Mouse (Mus musculus) thymus, postnatal 14 days (tissue): ENCODE results near the gene Fut11.

ENCODE experiments used
- DNase-seq: peaks from one replicate; pipeline ENCODE4 v3.0.0; 2021

Gene Fut11

DNA sequence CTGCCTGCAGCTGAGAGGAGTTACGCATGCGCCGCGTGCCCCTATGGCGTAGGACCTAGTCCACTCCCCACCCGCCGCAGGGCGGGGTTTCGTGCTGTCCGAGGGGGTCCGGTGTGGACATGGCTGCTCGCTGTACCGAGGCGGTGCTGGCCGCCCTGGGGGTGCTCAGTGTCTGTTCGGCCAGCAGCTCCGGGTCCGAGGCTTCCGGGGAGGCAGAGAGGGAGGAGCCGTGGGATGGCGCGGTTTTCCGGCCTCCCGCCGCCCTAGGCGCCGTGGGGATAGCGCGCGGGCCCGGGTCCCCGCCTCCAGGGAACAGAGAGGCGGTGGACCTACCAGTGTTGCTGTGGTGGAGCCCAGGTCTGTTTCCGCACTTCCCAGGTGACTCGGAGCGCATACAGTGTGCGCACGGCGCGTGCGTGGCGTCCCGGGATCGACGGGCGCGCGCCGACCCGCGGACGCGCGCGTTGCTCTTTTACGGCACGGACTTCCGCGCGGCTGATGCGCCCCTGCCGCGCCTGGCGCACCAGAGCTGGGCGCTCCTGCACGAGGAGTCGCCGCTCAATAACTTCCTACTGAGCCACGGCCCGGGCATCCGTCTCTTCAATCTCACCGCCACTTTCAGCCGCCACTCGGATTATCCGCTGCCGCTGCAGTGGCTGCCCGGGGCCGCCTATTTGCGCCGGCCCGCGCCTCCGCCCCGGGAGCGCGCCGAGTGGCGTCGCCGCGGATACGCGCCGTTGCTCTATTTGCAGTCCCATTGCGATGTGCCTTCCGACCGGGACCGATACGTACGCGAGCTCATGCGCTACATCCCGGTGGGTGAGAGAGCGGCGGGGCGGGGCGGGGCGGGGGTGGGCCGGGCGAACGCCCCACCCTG, at the start of gene Fut11:
TSS of gene Fut11 (plus strand) at position 85 of the 877 bp plus-strand sequence.
- peak; percentile 82 for DNase-seq

DNA sequence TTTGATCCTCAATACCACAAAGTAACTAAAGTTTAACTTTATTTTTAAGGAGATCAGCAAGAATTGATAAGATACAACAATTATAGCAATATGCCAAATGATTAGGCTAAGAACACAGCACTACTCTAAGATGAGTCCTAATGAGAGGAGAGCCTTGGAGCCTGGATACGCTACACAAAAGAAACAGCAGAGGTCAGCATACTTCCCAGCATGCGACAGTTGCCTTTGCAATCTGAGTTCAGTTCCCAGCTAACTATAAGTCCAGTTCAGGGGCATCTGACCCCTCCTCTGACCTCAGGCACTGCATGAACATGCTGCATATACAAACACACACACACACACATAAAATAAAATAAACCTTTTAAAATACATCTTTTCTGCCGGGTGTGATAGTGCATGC, 49.2 kb upstream of the Fut11 start:
- DNase-seq, result no peak

DNA sequence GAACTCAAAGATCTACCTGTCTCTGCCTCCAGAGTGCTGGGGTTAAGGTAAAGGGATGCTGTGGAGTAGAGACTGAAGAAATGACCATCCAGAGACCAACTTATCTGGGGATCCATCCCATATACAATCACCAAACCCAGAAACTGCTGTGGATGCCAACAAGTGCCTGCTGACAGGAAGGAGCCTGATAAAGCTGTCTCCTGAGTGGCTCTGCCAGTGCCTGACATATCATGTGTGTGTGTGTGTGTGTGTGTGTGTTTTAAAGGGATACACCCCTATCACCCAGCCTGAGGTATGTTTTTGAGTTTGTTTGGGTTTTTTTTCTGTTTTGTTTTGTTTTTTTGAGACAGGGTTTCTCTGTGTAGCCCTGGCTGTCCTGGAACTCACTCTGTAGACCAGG, 48.4 kb upstream of the Fut11 start:
- DNase-seq, result no peak

DNA sequence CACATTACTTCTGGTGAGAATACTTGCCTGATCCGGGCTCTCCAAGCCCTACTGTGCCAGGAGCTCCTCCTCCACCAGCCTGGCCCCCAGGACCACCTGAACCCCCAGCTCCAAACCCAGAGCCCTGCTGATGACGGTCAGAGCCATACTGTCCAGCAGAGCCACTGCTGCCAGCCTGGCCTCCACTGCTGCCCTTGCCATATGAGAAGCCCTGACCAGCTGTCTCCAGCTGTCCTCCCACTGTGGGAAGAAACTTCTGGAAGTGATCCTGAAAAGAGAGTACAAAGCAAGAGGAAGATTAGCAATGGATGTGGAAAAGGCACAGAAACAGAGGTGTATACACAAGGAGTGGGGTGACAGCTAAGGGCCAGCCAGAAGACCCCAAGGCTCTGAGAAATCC, 43.8 kb upstream of the Fut11 start:
- DNase-seq, result no peak

DNA sequence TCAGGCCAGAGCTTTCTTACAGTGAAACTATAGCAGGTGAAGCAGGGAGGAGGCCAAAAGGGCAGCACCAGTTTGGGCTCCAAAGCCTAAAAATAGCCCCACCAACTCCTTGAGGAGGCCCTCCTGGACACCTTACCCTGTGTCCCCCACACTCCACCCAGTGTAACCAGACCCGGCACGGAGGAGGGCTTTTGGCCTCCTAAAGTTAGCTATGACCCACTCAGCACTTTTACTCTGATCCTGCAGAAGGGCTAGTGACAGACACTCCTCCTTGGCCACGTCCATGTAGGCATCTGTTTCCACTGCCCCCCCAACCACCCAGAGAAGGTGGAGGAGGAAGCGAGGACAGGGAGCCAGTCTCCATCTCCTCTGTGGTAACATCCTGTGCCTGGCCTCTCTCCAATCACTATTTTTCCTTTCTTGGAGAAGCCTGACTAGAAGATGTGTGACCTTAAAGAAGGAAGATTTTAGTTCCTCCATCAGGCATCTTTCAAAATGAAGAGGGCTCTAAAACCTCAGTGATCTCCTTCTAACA, 43.0 kb upstream of the Fut11 start:
- DNase-seq, result no peak

DNA sequence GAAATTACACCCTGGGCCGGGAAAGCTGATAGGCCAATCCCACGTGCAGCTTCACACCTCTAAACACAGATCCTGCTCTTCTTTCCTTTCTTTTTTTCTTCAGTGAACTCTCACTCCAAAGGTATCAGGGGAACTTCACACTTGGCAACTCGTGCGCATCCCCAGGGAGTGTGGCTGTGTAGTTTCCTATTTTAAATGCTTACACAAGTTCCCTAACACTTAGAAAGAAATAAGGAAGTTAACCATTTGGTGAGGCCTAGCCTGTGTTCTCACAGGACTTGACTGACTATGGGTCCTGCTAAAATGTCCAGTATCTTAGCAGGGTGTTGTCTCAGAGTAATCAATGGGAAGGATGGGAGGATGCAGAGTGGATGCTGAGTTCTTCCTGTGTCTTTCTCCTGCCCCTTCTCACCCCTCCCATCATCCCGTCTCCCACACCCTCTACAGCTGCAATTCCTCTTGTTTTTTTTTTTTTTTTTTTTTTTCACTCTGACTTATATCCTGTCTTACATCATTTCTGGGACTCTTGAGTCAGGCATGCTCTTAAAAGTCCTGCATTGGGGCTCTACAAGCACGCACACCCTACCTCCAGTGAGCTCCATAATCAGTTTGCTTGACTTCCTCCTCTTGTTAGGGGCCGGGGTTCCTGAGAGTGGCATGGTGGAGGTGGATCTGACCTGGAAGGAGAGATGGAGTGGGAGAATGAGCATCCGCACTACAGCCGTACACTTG, 39.9 kb upstream of the Fut11 start:
- DNase-seq, result no peak

DNA sequence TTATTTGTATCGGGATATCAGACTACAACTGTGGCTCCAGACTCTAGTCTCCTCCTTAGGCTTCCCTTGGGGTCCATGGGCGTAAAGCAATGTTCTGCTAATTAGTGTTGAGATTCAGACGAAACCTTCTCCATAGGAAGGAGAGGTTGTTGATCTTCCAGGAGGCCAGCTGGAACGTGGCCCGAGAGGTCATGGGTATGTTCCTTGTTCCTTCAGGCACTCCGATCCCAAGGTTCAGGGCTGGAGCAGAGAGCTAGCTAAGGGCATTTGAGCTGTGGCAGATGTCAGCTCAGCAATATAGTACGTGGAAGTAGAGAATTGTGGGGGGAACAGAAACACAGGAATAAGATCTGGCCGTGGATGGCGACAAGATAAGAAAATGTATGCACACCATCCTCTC, 39.0 kb upstream of the Fut11 start:
- DNase-seq, result no peak

DNA sequence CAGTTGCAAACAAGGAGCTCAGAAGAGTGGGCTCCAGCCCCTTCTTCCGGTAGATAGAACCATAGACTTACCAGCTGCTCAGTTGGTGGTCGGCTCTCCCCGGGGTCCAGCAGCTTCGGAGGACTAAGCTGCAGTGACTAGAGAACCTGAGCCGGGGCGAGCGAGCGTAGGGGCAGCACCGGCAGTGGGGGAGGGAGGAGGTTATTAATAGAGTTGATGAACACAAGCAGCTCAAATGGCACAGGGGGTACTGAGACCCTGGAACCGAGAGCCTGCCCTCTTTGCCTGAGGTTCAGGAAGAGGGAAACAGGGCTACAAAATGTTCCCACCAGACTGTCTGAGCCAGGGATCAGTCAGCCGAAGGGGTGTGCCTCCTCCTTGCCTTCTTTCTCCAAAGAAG, 38.4 kb upstream of the Fut11 start, which contains the start of gene Myoz1:
TSS of gene Myoz1 (minus strand) at position 180 of the 400 bp plus-strand sequence.
- DNase-seq, result no peak

DNA sequence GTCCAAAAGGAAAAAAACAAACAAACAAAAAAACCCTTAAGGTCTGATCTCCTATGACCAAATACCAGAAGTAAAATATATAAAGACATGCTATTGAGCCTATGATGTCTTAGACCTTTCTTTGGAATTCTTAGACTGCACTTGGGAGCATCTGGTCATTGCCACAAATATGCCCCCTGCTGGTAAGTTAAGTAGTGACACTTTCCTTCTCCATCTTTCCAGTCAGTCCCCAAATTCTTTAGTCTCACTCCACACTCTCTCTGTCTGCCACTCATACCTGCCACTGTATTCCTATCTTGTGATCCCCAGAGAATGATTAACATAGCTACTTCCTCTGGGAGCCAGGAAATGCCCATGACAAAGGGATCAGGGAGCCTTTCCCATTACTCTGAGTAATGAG, 36.4 kb upstream of the Fut11 start:
- peak; percentile 46 for DNase-seq

DNA sequence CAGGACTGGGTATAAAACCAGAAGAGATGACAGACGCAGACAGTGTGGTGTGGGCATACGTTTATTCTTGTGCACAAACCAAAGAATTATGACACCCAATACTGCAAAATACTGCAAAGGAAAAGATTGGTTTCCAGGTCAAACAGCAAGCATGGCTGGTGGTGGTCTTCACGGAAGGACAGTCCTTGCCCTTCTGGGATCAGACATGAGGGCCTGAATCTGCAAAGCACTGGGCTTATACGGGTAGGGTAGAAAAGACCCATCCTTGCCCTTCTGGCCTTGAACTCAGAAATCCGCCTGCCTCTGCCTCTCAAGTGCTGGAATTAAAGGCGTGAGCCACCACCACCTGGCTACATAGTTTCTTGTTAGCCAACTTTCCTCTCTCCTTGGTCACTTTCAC, 35.9 kb upstream of the Fut11 start:
- DNase-seq, result no peak

DNA sequence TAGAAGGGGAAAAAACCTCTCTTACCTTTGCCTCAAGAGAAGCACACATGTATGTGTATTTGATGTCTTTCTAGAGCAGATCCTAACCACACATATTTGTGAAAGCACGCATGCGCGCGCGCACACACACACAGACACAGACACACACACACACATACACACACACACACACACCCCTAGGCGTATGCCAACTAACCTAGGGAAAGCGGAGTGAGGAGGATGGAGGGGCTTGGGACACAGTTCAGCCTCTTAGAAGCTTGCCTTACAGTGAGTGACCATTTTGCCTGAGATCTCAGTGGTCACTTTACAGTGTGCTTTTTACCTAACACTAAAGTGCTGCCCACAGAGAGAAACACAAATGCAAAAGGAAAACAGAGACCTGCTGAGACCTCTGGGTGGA, 35.1 kb upstream of the Fut11 start:
- DNase-seq, result no peak

DNA sequence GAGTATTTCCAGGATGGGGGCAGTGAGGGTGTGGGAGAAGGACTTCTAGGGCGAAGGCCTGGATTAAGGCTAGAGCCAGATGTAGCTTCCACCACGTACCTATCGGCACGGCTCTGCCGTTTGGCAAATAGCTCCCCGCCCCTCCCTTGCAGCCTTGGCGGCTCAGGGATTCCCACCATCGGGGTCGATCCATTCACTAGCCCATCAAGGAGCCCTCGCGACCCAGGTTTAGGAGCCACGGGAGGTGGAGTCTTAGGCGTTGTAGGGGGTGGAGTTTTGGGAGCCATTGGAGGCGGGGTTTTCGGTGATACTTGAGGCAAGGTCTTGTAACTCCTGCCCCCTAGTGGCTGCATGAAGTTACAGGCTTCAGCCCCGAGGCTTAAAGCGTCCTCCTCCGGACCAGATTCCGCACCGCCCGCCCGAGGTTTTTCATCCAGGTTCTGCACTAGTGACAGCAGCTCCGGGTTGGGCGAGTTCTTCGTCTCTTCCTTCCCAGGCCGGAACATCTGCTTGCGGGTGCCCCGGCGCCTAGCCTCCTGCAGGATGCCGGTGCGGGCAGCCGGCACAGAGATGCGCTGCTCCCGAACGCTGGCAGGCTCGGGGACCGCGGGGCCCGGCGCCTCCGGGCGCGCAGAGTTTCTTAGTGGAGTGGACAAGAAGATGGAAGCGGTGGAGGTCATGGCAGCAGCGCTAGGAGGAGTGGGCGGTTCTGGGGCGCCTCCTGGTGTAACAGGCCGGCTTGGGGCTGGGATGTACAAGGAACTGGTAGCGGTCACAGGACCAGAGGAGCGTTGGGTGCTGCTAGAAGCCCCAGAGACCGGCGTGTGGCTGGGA, 33.7 kb upstream of the Fut11 start:
- DNase-seq, result peak; percentile 94

DNA sequence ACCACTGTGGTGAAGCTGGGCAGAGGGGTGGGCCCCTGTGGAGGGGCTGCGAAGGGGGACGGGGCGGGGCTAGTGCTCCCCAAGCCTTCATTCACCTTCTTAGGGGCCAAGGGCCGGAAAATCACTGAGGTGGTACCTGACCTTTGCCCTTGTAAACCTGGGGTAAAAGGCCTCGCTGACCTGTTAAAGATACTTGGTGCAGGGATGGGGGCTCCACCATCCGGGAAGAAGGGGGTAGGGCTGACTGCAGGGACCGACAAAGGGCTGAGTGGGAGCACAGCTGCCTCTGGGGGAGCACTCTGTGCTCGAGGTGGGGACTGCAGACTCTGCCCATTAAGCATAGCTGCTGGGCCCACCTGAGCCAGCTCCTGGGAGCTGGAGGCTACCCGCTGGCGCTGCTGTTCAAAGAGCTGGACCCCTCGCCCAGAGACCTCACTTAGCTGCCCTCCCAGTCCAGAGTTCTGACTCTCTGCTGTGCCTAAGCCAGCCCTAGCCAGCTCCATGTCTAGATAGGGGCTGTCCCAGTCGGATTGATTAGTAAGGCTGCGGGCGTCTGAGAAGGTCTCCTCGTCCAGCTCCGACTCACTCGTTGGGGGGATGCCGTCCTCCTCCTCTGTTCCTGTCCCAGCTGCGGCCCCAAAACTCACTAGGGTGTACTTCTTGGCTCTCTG, 33.0 kb upstream of the Fut11 start:
- no peak for DNase-seq

DNA sequence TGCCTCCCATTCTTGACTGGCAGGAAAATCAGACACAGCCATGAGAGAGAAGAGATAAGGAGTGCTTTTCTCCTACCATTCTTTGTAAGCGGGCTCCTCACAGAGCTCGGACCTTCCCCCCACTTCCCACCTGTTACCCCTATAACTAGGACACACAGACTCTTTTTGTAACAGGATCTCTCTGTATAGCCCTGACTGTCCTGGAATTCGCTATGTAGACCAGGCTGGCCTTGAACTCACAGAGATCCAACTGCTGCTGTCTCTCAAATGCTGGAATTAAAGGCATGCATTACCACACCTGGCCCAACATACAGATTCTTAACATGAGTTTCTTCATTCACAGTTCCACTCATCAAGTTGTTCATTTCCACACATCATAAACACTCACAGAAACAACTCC, 32.0 kb upstream of the Fut11 start:
- DNase-seq, result no peak

DNA sequence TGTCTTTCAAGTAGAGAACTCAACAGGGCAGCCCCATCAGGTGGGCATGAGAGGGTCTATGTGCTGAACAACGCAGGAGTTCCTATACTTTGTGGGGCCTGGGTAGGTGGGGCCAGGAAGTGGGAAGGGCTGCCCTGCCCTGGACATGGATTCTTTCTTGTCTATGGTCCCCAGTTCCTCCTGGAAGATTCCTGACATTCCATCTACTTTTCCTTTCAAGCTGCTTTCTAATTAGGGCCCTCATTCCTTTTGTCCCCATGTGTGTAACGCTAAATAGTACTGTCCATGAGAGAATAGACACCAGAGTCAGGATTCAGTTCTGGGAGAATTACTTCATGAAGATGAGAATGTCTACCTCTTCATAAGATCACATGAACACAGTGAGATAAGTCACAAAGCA, 31.2 kb upstream of the Fut11 start:
- DNase-seq, result no peak

DNA sequence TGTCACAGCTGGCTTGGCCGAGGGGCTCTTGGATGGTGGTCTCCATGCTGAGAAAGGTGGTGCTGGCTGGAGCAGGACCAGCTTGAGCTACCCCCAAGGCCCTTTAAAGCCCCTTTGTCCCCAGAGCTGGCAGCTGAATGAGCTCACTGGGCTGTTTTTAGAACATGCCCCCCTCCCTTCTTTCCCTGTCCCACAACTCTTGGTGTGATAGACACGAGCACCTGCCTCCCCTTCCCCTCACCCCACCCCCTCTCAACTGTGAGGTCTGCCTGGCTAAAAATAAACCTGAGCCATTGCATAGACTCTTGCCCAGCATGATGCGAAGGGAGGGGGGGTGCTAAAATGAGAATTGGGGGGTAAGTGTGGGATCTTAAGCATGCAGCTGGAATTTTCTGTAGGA, 30.3 kb upstream of the Fut11 start:
- no peak for DNase-seq

DNA sequence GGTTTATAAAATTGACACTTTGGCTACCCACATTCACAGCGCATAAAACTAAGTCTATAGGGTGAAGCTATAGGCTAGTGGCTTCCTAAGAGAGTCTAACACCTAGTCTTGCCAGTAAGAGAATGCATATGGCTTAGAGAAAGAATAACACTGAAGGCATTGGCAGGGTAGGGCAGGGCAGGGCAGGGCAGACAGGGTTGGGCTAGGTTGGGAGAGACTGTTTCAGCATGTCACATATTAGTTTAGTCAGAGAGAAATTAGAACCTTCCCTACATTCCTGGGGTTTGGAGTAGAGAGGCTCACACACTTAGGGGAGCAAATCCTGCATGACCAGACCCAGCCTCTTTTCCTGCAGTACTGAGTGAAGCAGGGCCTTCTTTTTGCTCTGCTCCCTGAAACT, 27.3 kb upstream of the Fut11 start:
- no peak for DNase-seq

DNA sequence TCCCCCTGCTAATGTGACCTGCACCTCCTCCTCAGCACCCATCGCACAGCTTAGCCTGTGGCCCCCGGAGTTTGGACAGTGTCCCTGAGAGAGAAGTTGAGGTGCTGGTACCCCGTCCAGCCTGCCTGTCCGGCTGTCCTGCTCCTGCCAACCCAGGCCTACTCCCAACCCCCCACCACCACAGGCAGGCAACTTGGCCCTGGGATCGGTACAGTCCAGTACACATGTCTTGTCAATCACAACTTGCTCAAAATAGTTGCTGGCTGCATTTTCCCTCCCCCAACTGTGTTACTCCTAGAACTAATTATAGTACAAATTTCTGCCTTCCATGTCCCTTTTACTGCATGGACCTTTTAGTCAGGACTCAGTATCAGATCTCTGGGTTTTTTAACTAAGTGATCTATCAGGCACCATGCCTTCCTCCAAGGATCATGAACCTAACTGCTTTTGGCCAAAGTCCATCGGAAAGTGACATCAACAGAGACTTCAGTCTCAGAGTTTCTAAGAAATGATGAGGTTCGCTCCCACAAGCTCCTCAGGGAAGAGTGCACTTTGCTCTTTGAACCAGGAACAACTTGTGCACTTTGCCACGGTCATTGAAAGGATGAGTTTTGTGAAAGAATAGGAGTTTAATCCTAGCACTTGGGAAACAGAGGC, 26.5 kb upstream of the Fut11 start, which contains the start of gene Synpo2l:
TSS of gene Synpo2l (minus strand) at position 201 of the 657 bp plus-strand sequence.
- no peak for DNase-seq

DNA sequence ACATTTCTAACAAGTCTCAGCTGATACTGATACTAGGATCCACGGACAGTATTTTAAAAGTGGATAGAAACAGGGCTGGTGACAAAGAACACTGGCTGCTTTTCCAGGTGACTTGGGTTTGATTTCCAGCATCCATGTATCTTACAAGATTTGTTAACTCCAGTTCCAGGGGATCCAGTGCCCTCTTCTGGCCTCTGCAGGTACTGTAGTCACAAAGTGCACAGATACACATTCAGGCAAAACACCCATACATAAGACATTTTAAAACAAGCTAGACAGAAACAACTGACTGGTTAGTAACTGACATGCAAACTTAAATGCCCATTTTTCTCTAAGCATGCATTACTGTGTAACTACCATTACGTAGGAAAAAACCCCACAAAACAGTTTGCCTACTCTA, 21.8 kb upstream of the Fut11 start:
- DNase-seq, result peak; percentile 50

DNA sequence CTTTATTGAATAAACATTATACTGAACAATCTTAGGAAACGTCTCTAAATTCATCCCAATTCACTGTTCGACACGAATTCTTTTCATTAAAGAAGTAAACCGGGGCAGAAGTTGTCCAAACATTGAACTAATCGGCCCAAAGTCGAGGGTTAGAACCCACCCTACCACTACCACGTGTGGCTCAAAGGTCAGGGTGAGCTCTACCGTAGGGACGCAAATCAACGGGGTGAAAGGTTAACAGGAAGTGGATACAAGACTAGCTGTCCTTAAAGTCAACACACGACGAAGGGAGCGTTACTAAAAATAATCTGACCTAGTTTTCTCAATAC, 21.1 kb upstream of the Fut11 start:
- DNase-seq, result no peak

DNA sequence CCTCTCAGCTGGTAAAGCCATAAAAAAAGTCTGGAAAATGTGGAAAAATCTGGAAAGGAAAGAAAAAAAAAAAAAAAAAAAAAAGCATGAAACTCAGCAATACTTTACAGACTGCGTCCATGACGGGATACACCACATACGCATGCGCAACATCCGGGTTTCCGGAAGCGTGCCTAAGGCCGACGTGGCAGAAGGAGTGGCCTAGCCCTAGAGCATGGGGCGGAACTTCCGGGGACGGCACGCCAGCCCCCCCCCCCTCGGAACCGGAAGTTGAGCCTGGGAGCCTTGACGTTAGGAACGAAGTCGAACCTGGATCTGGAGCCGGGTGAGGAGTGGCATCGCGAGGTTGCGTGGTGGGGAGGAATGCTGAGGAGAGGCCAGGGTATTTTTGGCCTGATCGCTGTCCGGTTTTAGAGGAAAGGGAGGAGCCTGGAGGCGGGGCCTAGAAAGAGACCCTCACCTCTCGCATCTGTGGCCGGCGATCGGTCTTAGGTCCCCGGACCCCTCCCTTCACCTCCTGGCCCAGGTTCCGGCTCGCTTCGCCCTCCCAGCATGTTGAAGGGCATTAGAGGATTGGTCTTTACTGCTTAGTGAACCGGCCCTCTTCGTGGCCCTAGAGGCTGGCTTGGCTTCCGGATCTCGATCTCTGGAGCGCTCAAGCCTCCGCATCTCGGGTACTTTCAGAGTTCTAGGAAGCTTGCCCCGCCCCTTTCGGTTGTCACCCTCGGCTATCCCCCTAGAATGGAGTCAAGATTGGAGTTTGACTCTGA, 20.5 kb upstream of the Fut11 start, which contains the start of gene Sec24c:
TSS of gene Sec24c (plus strand) at position 245 of the 770 bp plus-strand sequence.
- peak; percentile 98 for DNase-seq
